In the genomic region with DNA sequence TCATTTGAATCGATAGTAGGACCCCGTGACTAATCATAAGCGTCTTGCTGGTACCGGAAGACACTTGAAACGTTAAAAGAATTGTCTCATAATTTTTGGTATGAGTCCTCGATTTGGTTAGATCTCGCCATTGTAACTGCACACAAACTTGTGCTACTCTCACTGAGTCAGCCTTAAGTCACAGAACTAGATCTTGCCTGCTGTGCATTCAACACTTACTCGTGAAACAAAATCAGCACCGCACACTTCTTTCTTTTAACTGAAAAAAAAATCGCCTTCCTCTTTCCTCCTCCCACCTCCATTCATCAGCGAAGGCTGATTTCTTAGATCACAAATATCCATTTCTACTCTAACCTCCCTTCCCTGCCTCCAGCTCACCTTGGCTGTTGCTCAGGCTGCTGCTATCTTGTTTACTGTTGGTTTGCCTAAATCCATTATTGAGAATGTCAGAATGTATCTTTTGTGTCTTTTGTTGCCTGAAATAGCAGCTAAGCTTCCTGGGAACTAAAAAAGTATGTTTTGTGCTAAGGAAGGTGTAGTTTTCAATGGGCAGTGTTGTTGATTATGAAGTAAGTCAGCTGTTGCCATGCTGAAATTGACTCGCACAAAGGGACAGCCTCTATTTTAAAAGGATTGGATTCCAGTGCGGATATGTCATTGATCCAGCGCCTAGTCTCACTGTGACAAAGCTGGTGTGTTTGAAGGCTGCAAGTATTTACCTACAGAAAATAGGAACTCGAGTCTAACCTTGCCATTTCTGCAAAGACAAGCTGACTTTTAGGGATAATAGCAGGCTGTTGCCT, we compare ENCODE assay signal across 8 mouse cellular contexts. TPM values are rescaled to one million over a fixed set of nuclear protein-coding genes. Genes with fewer than 3 reads are reported as not detected.
DNase-seq lines count a peak whose midpoint lies in the region; ATAC-seq lines count a peak whose summit lies in the region.

No protein-coding gene starts in this region.

- H3K27me3 ChIP-seq in lung, embryonic 15.5 days = no peaks in the 10 kb centered on the region
- no peaks in the 10 kb centered on the region for H3K27me3 ChIP-seq in intestine, embryonic 14.5 days (replicated peaks; ENCODE audit: control insufficient read depth, insufficient read depth, low read length)
- H3K27me3 ChIP-seq in neural tube, embryonic 13.5 days = peaks cover 11% of the 10 kb centered on the region

- no peaks in the 10 kb centered on the region for H3K9me3 ChIP-seq in lung, embryonic 15.5 days
- no peaks in the 10 kb centered on the region for H3K9me3 ChIP-seq in intestine, embryonic 14.5 days (ENCODE audit: control insufficient read depth, low read length)
- no peaks in the 10 kb centered on the region for H3K9me3 ChIP-seq in neural tube, embryonic 13.5 days

- H3K4me2 ChIP-seq in lung, embryonic 15.5 days = peak overlapping the region; percentile 86
- H3K4me2 ChIP-seq in intestine, embryonic 14.5 days (ENCODE audit: low read length) = peak overlapping the region; percentile 72
- H3K4me2 ChIP-seq in neural tube, embryonic 13.5 days = peak overlapping the region; percentile 76

- peak overlapping the region; percentile 68 for H3K9ac ChIP-seq in lung, embryonic 15.5 days
- peak overlapping the region; percentile 73 for H3K9ac ChIP-seq in intestine, embryonic 14.5 days (ENCODE audit: low read length)
- H3K9ac ChIP-seq in neural tube, embryonic 13.5 days = peak overlapping the region; percentile 97

- peak overlapping the region; percentile 74 for H3K4me3 ChIP-seq in lung, embryonic 15.5 days
- H3K4me3 ChIP-seq in intestine, embryonic 14.5 days (ENCODE audit: low read depth, low read length) = peak overlapping the region; percentile 82
- peak overlapping the region; percentile 94 for H3K4me3 ChIP-seq in neural tube, embryonic 13.5 days

- no peak for ATAC-seq in lung, embryonic 15.5 days (ENCODE audit: borderline replicate concordance, extremely low read depth, low FRiP score, low TSS enrichment)
- ATAC-seq in intestine, embryonic 14.5 days (replicated peaks; ENCODE audit: low FRiP score, low TSS enrichment, low read depth) = no peak
- no peak for ATAC-seq in neural tube, embryonic 13.5 days (ENCODE audit: low read depth)

- H3K4me1 ChIP-seq in lung, embryonic 15.5 days = peaks cover 20% of the 10 kb centered on the region
- H3K4me1 ChIP-seq in intestine, embryonic 14.5 days (replicated peaks; ENCODE audit: control insufficient read depth, insufficient read depth, low read length) = peaks cover 10% of the 10 kb centered on the region; the same call in 1 of the 2 replicates
- peaks cover 51% of the 10 kb centered on the region for H3K4me1 ChIP-seq in neural tube, embryonic 13.5 days (replicated peaks)

- no peak for DNase-seq in lung, postnatal 36 days
- DNase-seq in embryo, embryonic 9.5 days (ENCODE audit: extremely low spot score) = peak; percentile 28
- DNase-seq in intestine, embryonic 14.5 days (ENCODE audit: low spot score) = no peak
- no peak for DNase-seq in frontal cortex, postnatal 25 days (ENCODE audit: low spot score in 2 of 2)
- no peak for DNase-seq in layer of hippocampus, adult 18-20 months (ENCODE audit: low spot score in 2 of 2)
- DNase-seq in left cerebral cortex, postnatal 14 days (ENCODE audit: low spot score in 2 of 2) = no peak

- peak overlapping the region; percentile 81 for H3K27ac ChIP-seq in lung, embryonic 15.5 days
- peak overlapping the region; percentile 84 for H3K27ac ChIP-seq in intestine, embryonic 14.5 days (ENCODE audit: low read depth)
- H3K27ac ChIP-seq in neural tube, embryonic 13.5 days (replicated peaks) = peak overlapping the region; percentile 93

- no peaks in the 10 kb centered on the region for H3K36me3 ChIP-seq in lung, embryonic 15.5 days
- no peaks in the 10 kb centered on the region for H3K36me3 ChIP-seq in intestine, embryonic 14.5 days (ENCODE audit: control insufficient read depth, insufficient read depth, low read length)
- H3K36me3 ChIP-seq in neural tube, embryonic 13.5 days = no peaks in the 10 kb centered on the region

- intact Hi-C loops in left cerebral cortex, postnatal 14 days (cut with DNase I) = loop anchor here (2.0 kb wide), 1 partner anchor 238 kb away; no protein-coding TSS in a partner anchor

- WGBS in lung, embryonic 15.5 days = 4% methylated on average over 15 of the region's 15 CpGs
- 6% methylated on average over 15 of the region's 15 CpGs for WGBS in intestine, embryonic 14.5 days
- 6% methylated on average over 15 of the region's 15 CpGs for WGBS in neural tube, embryonic 13.5 days

RNA-seq across cellular contexts. Expression of a gene that starts 1.4 kb away (rescaled TPM):
- polyA plus RNA-seq in lung, embryonic 15.5 days (2015; fragmentation: Nextera tagmentation; extraction: Ambion mirVana) = 18.9 and 21.3 TPM in 2 replicates
- 45.0 and 49.0 TPM in 2 replicates for polyA plus RNA-seq in intestine, embryonic 14.5 days (2014; fragmentation: Nextera tagmentation; extraction: Ambion mirVana)
- 60.2 and 60.3 TPM in 2 replicates for polyA plus RNA-seq in neural tube, embryonic 13.5 days (2015; fragmentation: Nextera tagmentation; extraction: Ambion mirVana)
- total RNA-seq in layer of hippocampus, adult 18-20 months (2021) = 10 to 100 TPM; 91.3 to 95.4 TPM
- 10 to 100 TPM; 69.2 to 74.0 TPM for total RNA-seq in left cerebral cortex, postnatal 14 days (2021)
